Mouse (Mus musculus): ENCODE data around the gene Ngdn. TPM values are rescaled to one million over a fixed set of nuclear protein-coding genes. Genes with fewer than 3 reads are reported as not detected.

The Ngdn gene
- polyA plus RNA-seq, 1 experiment from 2014 or later: 32.0 TPM

- H3K27ac ChIP-seq (ENCODE audit: low read depth): no peak overlapping the region
- no peak overlapping the region for H3K4me2 ChIP-seq (ENCODE audit: low read depth, low read length)
- no peak overlapping the region for H3K9ac ChIP-seq (replicated peaks)
- ATAC-seq (no peak), DNase-seq (no peak)
- H3K27me3 ChIP-seq (ENCODE audit: insufficient read depth, low read length): no peaks in the 10 kb centered on the region
- 73% methylated on average over 4 of the region's 4 CpGs for WGBS (ENCODE audit: insufficient replicate concordance)
- H3K9me3 ChIP-seq (ENCODE audit: low read length): no peaks in the 10 kb centered on the region
- H3K4me1 ChIP-seq (ENCODE audit: insufficient read depth): no peaks in the 10 kb centered on the region; the same call in 1 of the 2 replicates
- no peaks in the 10 kb centered on the region for H3K36me3 ChIP-seq (replicated peaks; ENCODE audit: insufficient read depth, low read length)
- TF ChIP-seq EP300 (IDR thresholded peaks at IDR 0.05; ENCODE audit: low read depth) (no peak), CTCF (IDR thresholded peaks at IDR 0.05; ENCODE audit: low read depth) (no peak)
- no peak overlapping the region for H3K4me3 ChIP-seq (ENCODE audit: low read depth, low read length)
Observed at GRCm38 (mm10) chr14:55053050-55053449, 37.8 kb downstream of the Ngdn start.

GRCm38 (mm10) chr14:55053708-55054190 lies 38.5 kb downstream of the Ngdn start:
- 82% methylated on average over 17 of the region's 17 CpGs for WGBS (ENCODE audit: insufficient replicate concordance)
- H3K9me3 ChIP-seq (ENCODE audit: low read length): no peaks in the 10 kb centered on the region
- H3K4me2 ChIP-seq (ENCODE audit: low read depth, low read length): no peak overlapping the region
- no peaks in the 10 kb centered on the region for H3K27me3 ChIP-seq (ENCODE audit: insufficient read depth, low read length)
- no peak overlapping the region for H3K9ac ChIP-seq (replicated peaks)
- H3K4me1 ChIP-seq (ENCODE audit: insufficient read depth): no peaks in the 10 kb centered on the region; the same call in 1 of the 2 replicates
- H3K4me3 ChIP-seq (ENCODE audit: low read depth, low read length): no peak overlapping the region
- ATAC-seq (no peak), DNase-seq (no peak)
- H3K27ac ChIP-seq (ENCODE audit: low read depth): no peak overlapping the region
- no peak for TF ChIP-seq CTCF (IDR thresholded peaks at IDR 0.05; ENCODE audit: low read depth)
- TF ChIP-seq EP300 (IDR thresholded peaks at IDR 0.05; ENCODE audit: low read depth): no peak
- H3K36me3 ChIP-seq (replicated peaks; ENCODE audit: insufficient read depth, low read length): no peaks in the 10 kb centered on the region

- no peak for ATAC-seq
- no peaks in the 10 kb centered on the region for H3K27me3 ChIP-seq (ENCODE audit: insufficient read depth, low read length)
- H3K9me3 ChIP-seq (ENCODE audit: low read length): no peaks in the 10 kb centered on the region
- DNase-seq: no peak
- H3K36me3 ChIP-seq (replicated peaks; ENCODE audit: insufficient read depth, low read length): no peaks in the 10 kb centered on the region
- H3K4me2 ChIP-seq (ENCODE audit: low read depth, low read length): no peak overlapping the region
- WGBS (ENCODE audit: insufficient replicate concordance): 71% methylated on average over 10 of the region's 10 CpGs
- TF ChIP-seq CTCF (IDR thresholded peaks at IDR 0.05; ENCODE audit: low read depth) (no peak), EP300 (IDR thresholded peaks at IDR 0.05; ENCODE audit: low read depth) (no peak)
- H3K4me1 ChIP-seq (ENCODE audit: insufficient read depth): peaks cover under 1% of the 10 kb centered on the region
- no peak overlapping the region for H3K27ac ChIP-seq (ENCODE audit: low read depth)
- H3K9ac ChIP-seq (replicated peaks): no peak overlapping the region
- no peak overlapping the region for H3K4me3 ChIP-seq (ENCODE audit: low read depth, low read length)
Observed at GRCm38 (mm10) chr14:55054191-55054749, 39.0 kb downstream of the Ngdn start.

DNA sequence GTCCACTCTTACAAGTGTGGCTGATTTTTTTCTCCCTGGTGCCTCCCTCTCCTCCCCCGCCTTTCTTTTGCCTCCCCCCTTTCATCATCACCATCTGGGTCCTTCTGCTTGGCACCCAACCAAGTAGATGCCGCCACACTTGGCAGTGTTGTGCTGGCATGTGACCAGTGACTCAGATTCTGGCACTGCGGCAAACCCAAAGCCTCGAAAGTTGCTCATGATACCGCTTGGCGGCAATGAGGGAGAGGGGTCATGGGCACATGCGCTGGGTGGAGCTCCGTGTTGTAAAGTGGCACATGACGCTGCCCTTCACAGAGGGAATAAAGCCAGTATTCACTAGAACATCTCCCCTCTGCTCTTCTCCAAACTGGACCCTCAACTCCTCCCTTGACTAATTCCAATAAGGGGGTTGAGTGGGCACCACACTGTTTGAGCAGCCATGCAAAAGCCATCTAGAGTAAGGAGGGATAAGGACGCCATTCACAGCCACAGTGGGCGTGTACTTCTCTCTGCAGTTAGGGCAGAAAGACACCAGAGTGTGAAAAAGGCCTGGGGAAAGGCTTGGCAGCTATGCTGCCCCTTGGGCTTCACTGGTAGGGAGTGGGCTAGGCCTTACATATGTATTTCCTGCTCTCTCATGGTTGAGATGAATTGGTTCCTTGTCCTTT lies 40.0 kb downstream of the Ngdn start:
- Histone ChIP-seq H3K27me3 (ENCODE audit: insufficient read depth, low read length) (no peaks in the 10 kb centered on the region), H3K4me2 (ENCODE audit: low read depth, low read length) (no peak overlapping the region), H3K4me3 (ENCODE audit: low read depth, low read length) (no peak overlapping the region), H3K4me1 (ENCODE audit: insufficient read depth) (peaks cover 6% of the 10 kb centered on the region), H3K27ac (ENCODE audit: low read depth) (no peak overlapping the region), H3K9me3 (ENCODE audit: low read length) (no peaks in the 10 kb centered on the region), H3K9ac (replicated peaks) (no peak overlapping the region), H3K36me3 (replicated peaks; ENCODE audit: insufficient read depth, low read length) (no peaks in the 10 kb centered on the region)
- no peak for ATAC-seq
- WGBS (ENCODE audit: insufficient replicate concordance): 70% methylated on average over 11 of the region's 11 CpGs
- no peak for DNase-seq
- TF ChIP-seq EP300 (IDR thresholded peaks at IDR 0.05; ENCODE audit: low read depth) (no peak), CTCF (IDR thresholded peaks at IDR 0.05; ENCODE audit: low read depth) (no peak)

DNA sequence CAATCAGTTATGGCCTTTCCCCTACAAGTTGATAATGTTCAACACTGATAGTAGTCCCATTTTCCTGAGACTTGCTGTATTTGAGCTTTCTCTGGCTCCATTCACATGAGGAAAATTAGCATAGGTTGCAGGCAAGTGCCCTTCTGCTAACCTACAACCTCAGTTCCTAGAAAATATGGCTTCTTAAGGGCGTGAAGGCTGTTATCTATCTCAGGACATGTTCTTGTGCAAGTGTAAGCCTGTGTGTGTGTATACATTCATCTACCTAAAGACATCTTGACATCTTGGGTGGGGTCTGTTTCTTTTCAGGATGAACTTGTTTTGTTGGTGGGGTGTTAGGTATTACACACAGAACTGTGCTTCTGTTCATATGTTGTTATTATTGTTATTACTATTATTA lies 43.8 kb downstream of the Ngdn start:
- H3K36me3 ChIP-seq (replicated peaks; ENCODE audit: insufficient read depth, low read length): no peaks in the 10 kb centered on the region
- no peaks in the 10 kb centered on the region for H3K27me3 ChIP-seq (ENCODE audit: insufficient read depth, low read length)
- no peak overlapping the region for H3K9ac ChIP-seq (replicated peaks)
- no peaks in the 10 kb centered on the region for H3K9me3 ChIP-seq (ENCODE audit: low read length)
- H3K4me2 ChIP-seq (ENCODE audit: low read depth, low read length): no peak overlapping the region
- H3K4me3 ChIP-seq (ENCODE audit: low read depth, low read length): no peak overlapping the region
- ATAC-seq (peak; percentile 26; the same call in 1 of the 2 replicates), DNase-seq (no peak)
- no peak overlapping the region for H3K27ac ChIP-seq (ENCODE audit: low read depth)
- 57% methylated on average over 1 of the region's 1 CpGs for WGBS (ENCODE audit: insufficient replicate concordance)
- TF ChIP-seq CTCF (IDR thresholded peaks at IDR 0.05; ENCODE audit: low read depth) (no peak), EP300 (IDR thresholded peaks at IDR 0.05; ENCODE audit: low read depth) (peak; percentile 40; the same call in 1 of the 2 replicates)
- peaks cover 17% of the 10 kb centered on the region for H3K4me1 ChIP-seq (ENCODE audit: insufficient read depth)

GRCm38 (mm10) chr14:55059931-55060330 lies 44.7 kb downstream of the Ngdn start:
- H3K9me3 ChIP-seq (ENCODE audit: low read length): no peaks in the 10 kb centered on the region
- H3K4me1 ChIP-seq (ENCODE audit: insufficient read depth): peaks cover 17% of the 10 kb centered on the region
- H3K27me3 ChIP-seq (ENCODE audit: insufficient read depth, low read length): no peaks in the 10 kb centered on the region
- no peak overlapping the region for H3K4me3 ChIP-seq (ENCODE audit: low read depth, low read length)
- H3K27ac ChIP-seq (ENCODE audit: low read depth): no peak overlapping the region
- DNase-seq: no peak
- no peak for ATAC-seq
- no peak overlapping the region for H3K4me2 ChIP-seq (ENCODE audit: low read depth, low read length)
- TF ChIP-seq CTCF (IDR thresholded peaks at IDR 0.05; ENCODE audit: low read depth) (no peak), EP300 (IDR thresholded peaks at IDR 0.05; ENCODE audit: low read depth) (no peak)
- WGBS (ENCODE audit: insufficient replicate concordance): 75% methylated on average over 5 of the region's 5 CpGs
- no peak overlapping the region for H3K9ac ChIP-seq (replicated peaks)
- no peaks in the 10 kb centered on the region for H3K36me3 ChIP-seq (replicated peaks; ENCODE audit: insufficient read depth, low read length)

Data from liver, postnatal 0 days (tissue).